Mouse (Mus musculus) heart, adult 2 months (tissue): Measurements from ENCODE around the gene Olfr1361. TPM values are rescaled to one million over a fixed set of nuclear protein-coding genes. Genes with fewer than 3 reads are reported as not detected.

Source experiments
- DNase-seq, 2 experiments: peaks; one replicate each; pipeline ENCODE4 v3.0.0; 2021
- H3K27ac ChIP-seq: fragments of 200-600 bp; 2 replicates; pipeline ENCODE4 v1.8.1; 2022
- H3K27me3 ChIP-seq: fragments of 200-500 bp; 2 replicates; pipeline ENCODE4 v1.6.1; 2012; ENCODE audit warnings: mild to moderate bottlenecking, low read length, inconsistent platforms, mixed read lengths; ENCODE audit not compliant: control insufficient read depth, insufficient read depth
- H3K36me3 ChIP-seq: fragments of 200-500 bp; 2 replicates; pipeline ENCODE4 v1.6.1; 2012; ENCODE audit warnings: low read length, inconsistent platforms; ENCODE audit not compliant: control insufficient read depth, insufficient read depth
- H3K4me1 ChIP-seq: fragments of 200-500 bp; 2 replicates; pipeline ENCODE4 v1.6.1; 2011; ENCODE audit warnings: low read length; ENCODE audit not compliant: control insufficient read depth, insufficient read depth
- H3K4me3 ChIP-seq: fragments of 200-600 bp; 2 replicates; pipeline ENCODE4 v1.8.1; 2022
- H3K79me2 ChIP-seq: fragments of 200-500 bp; replicated peaks from 2 replicates; pipeline ENCODE4 v1.6.1; 2012; ENCODE audit warnings: mild to moderate bottlenecking, inconsistent platforms, low read length, moderate library complexity, mixed read lengths; ENCODE audit not compliant: control insufficient read depth, insufficient read depth
- H3K9ac ChIP-seq: fragments of 200-500 bp; 2 replicates; pipeline ENCODE4 v1.6.1; 2012; ENCODE audit warnings: low read depth, mild to moderate bottlenecking, control low read depth, inconsistent platforms, low read length, mixed read lengths
- CTCF ChIP-seq: fragments of 200-600 bp; IDR thresholded peaks from 2 replicates; pipeline ENCODE4 v1.8.1; 2022; ENCODE audit warnings: antibody characterized with exemption, mild to moderate bottlenecking, moderate library complexity
- EP300 ChIP-seq: fragments of 200-500 bp; IDR thresholded peaks from 2 replicates; pipeline ENCODE4 v1.6.1; 2011; ENCODE audit warnings: low read depth, low read length, control low read depth; ENCODE audit not compliant: insufficient read depth
- POLR2A ChIP-seq: fragments of 200-500 bp; IDR thresholded peaks from 2 replicates; pipeline ENCODE4 v1.6.1; 2011; ENCODE audit warnings: mild to moderate bottlenecking, low read depth, low read length, control low read depth; ENCODE audit not compliant: insufficient read depth
- WGBS: fragments of 180-500 bp; shearing (Covaris S2); methylation state at CpG from one replicate; pipeline ENCODE4 v1.1.7; 2018; 5-methylcytosine and 5-hydroxymethylcytosine counted together
- intact Hi-C: fragments of 180-260 bp; cut with DNase I; formaldehyde crosslinking; loops from one replicate; pipeline ENCODE4 v1.15.1; 2025
- long read RNA-seq: library from polyadenylated mRNA; stranded (forward); transcript quantifications from one replicate; pipeline ENCODE4 v2.0.0, GENCODE M21; 2021
- polyA plus RNA-seq: library from polyadenylated mRNA; depleted of rRNA; stranded (reverse); fragments of >200 nt; gene quantifications from 2 replicates; pipeline ENCODE4 v1.2.3, GENCODE M21; 2012; rRNA removed
- total RNA-seq, 2 experiments: library from RNA; stranded (reverse); gene quantifications; 2 replicates each; pipeline ENCODE4 v1.2.3; 2021

Gene Olfr1361
- total RNA-seq (not detected), polyA plus RNA-seq (not detected in 2 replicates)
- long read RNA-seq: 0 reads

- Histone ChIP-seq H3K9ac (no peak within 1 kb of the TSS), H3K36me3 (no peaks in the 10 kb centered on the region), H3K27ac (no peak within 1 kb of the TSS), H3K79me2 (no peaks in the 10 kb centered on the region), H3K27me3 (no peaks in the 10 kb centered on the region), H3K4me1 (no peaks in the 10 kb centered on the region), H3K4me3 (no peak within 1 kb of the TSS)
- DNase-seq: no peak
- TF ChIP-seq EP300 (no peak), POLR2A (no peak), CTCF (no peak)
- intact Hi-C loops: no loop called here
- WGBS: 75% methylated on average over 2 of the region's 2 CpGs
Measured at GRCm38 (mm10) chr13:21663286-21663685, at the start of gene Olfr1361. Olfr1361 (minus strand) TSS chr13:21663386.

GRCm38 (mm10) chr13:21711698-21712097, 48.5 kb upstream of the Olfr1361 start:
- H3K27me3 ChIP-seq: no peaks in the 10 kb centered on the region
- no peaks in the 10 kb centered on the region for H3K79me2 ChIP-seq
- WGBS: 43% methylated on average over 4 of the region's 4 CpGs
- DNase-seq: no peak
- no peak overlapping the region for H3K27ac ChIP-seq
- no peaks in the 10 kb centered on the region for H3K36me3 ChIP-seq
- peak overlapping the region; percentile 74; the same call in 1 of the 2 replicates for H3K4me3 ChIP-seq
- TF ChIP-seq EP300 (no peak), CTCF (no peak), POLR2A (no peak)
- intact Hi-C loops: loop anchor here (1.0 to 10.0 kb wide), 8 partner anchors 23 to 1983 kb away; partner anchors contain the start of genes Hist1h1t, Hist1h4c and Hist1h4d
- H3K9ac ChIP-seq: no peak overlapping the region
- no peaks in the 10 kb centered on the region for H3K4me1 ChIP-seq

DNA sequence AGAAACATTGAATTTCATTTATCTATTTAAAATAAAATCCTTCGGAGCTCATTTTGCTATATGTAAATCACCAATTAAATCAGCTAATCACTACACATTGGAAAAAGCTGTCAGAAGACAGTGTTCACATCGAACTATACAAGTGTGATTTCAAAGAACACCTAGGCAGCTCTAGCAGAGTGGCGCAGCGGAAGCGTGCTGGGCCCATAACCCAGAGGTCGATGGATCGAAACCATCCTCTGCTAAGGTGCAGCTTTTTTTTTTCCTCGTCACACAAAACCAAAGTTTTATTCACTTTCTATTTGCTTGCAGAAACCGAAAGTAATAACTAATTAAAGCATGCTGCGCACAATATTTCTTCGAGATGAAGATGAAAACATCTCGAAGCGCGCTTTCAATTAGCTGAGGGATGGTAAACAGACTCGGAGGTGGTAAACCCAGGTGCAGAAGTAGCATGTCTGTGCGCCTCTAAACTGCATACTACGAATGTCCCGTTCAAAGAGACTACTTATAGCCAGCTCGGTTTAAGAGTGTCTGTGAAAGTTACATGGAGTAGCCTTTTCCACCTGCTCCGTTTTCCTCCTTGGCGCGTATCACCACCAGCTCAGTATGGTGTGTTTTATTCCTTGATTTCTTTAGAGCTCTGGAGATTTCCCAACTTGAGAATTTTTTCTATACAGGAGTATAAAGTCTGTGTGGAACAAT, 47.8 kb upstream of the Olfr1361 start:
- Histone ChIP-seq H3K4me1 (no peaks in the 10 kb centered on the region), H3K27me3 (no peaks in the 10 kb centered on the region), H3K36me3 (no peaks in the 10 kb centered on the region), H3K4me3 (peak overlapping the region; percentile 74), H3K27ac (peak overlapping the region; percentile 1; the same call in 1 of the 2 replicates), H3K9ac (peak overlapping the region; percentile 50), H3K79me2 (no peaks in the 10 kb centered on the region)
- peak; percentile 79 to 84 for DNase-seq
- intact Hi-C loops: loop anchor here (1.0 to 10.0 kb wide), 8 partner anchors 23 to 1984 kb away; partner anchors contain the start of genes Hist1h1t, Hist1h4c and Hist1h4d
- 5% methylated on average over 22 of the region's 22 CpGs for WGBS
- TF ChIP-seq EP300: peak; percentile 76; the same call in 1 of the 2 replicates
- TF ChIP-seq POLR2A: no peak

GRCm38 (mm10) chr13:21710031-21710711, 47.0 kb upstream of the Olfr1361 start:
- intact Hi-C loops: loop anchor here (2.0 to 10.0 kb wide), 7 partner anchors 205 to 1985 kb away; partner anchors contain the start of genes Hist1h1t, Hist1h4c and Hist1h4d

GRCm38 (mm10) chr13:21706669-21707068, 43.5 kb upstream of the Olfr1361 start:
- H3K4me1 ChIP-seq: no peaks in the 10 kb centered on the region
- intact Hi-C loops: no loop called here
- DNase-seq: no peak
- H3K4me3 ChIP-seq: no peak overlapping the region
- H3K27ac ChIP-seq: no peak overlapping the region
- no peaks in the 10 kb centered on the region for H3K27me3 ChIP-seq
- no peaks in the 10 kb centered on the region for H3K36me3 ChIP-seq
- H3K79me2 ChIP-seq: no peaks in the 10 kb centered on the region
- H3K9ac ChIP-seq: no peak overlapping the region
- TF ChIP-seq CTCF (no peak), EP300 (no peak), POLR2A (no peak)
- WGBS: 64% methylated on average over 4 of the region's 4 CpGs

More at GRCm38 (mm10) chr13:21710031-21710711, 47.0 kb upstream of the Olfr1361 start:
- peak; percentile 89 to 90 for DNase-seq
- peak overlapping the region; percentile 74 for H3K4me3 ChIP-seq
- TF ChIP-seq POLR2A (peak; percentile 49), EP300 (0 out of 2 replicates have a peak, but pooled peaks have one; percentile 49), CTCF (peak; percentile 96; the same call in 1 of the 2 replicates)
- H3K27ac ChIP-seq: peak overlapping the region; percentile 78
- no peaks in the 10 kb centered on the region for H3K79me2 ChIP-seq
- peak overlapping the region; percentile 85 for H3K9ac ChIP-seq
- WGBS: under 1% methylated on average over 32 of the region's 32 CpGs
- no peaks in the 10 kb centered on the region for H3K36me3 ChIP-seq
- H3K4me1 ChIP-seq: no peaks in the 10 kb centered on the region
- H3K27me3 ChIP-seq: no peaks in the 10 kb centered on the region
